Mouse (Mus musculus): ENCODE measurements around the gene Kcnip4.

GRCm38 (mm10) chr5:49305321-49305720 is 219.4 kb downstream of the Kcnip4 start:
- TF ChIP-seq POLR2A (IDR thresholded peaks at IDR 0.05; ENCODE audit: insufficient read length, low read depth): no peak
- TF ChIP-seq USF1 (IDR thresholded peaks at IDR 0.05; ENCODE audit: low read depth): no peak
- no peak for TF ChIP-seq E2F4 (IDR thresholded peaks at IDR 0.05; ENCODE audit: insufficient read depth)
- no peak for TF ChIP-seq MAX (IDR thresholded peaks at IDR 0.05; ENCODE audit: low read depth)
- no peak for TF ChIP-seq MYOD1 (IDR thresholded peaks at IDR 0.05; ENCODE audit: control insufficient read depth in 1 of 3, insufficient read length in 2 of 3, low read depth in 2 of 3)
- no peak for TF ChIP-seq CEBPB (IDR thresholded peaks at IDR 0.05; ENCODE audit: insufficient read depth, poor library complexity, severe bottlenecking)
- no peak for TF ChIP-seq POLR2AphosphoS2 (IDR thresholded peaks at IDR 0.05; ENCODE audit: insufficient read length, low read depth)
- TF ChIP-seq MYOG (IDR thresholded peaks at IDR 0.05; ENCODE audit: control insufficient read depth in 1 of 3, insufficient read depth in 1 of 3, insufficient read length in 2 of 3, low read depth in 2 of 3): no peak
- TF ChIP-seq TCF12 (IDR thresholded peaks at IDR 0.05; ENCODE audit: insufficient read depth, poor library complexity, severe bottlenecking): no peak
- no peak for TF ChIP-seq REST (IDR thresholded peaks at IDR 0.05; ENCODE audit: insufficient read depth, insufficient read length)
- TF ChIP-seq TCF3 (IDR thresholded peaks at IDR 0.05; ENCODE audit: insufficient read length, low read depth): no peak
- TF ChIP-seq SRF (IDR thresholded peaks at IDR 0.05; ENCODE audit: control insufficient read depth, insufficient read length, low read depth): no peak

Data from myocyte (in vitro differentiated cells).